Mouse (Mus musculus) embryo, embryonic 10 days (tissue): ENCODE data around the gene Txlng.
"Not testable (repeated sequence)": the region's sequence is repeated elsewhere in the genome, so short reads cannot be mapped to it uniquely, and the experiment has no call there.

Experiments used
- DNase-seq: peaks from one replicate; pipeline ENCODE4 v3.0.0-alpha.2; 2015; ENCODE audit warnings: low spot score

Gene Txlng

DNA sequence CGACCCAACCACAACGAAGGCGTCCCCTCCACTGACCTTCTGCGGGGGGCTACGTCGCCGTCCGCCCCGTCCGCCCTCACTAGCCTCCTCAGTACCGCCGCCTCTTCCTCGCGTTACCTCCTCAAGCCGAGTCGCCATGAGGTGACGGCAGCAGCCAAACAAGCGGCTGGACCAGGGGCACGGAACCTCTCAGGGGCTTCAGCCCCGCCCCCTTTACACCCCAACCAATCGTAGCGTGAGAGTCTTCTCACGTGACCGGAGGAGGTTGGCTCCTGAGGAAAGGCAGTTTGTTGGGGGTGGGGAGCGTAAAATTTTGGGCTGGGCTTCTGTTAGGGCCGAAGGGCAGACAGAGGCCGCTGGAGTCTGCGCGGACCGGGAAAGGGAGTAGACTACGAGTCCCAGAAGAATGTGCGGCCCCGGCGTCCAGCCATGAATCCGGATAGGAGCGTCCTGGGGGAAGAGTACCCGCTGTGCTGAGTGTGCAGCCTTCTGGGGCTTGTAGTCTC is at the start of gene Txlng:
Txlng (minus strand) TSS at position 252 of the 506 bp plus-strand sequence.
- peak; percentile 90 for DNase-seq

DNA sequence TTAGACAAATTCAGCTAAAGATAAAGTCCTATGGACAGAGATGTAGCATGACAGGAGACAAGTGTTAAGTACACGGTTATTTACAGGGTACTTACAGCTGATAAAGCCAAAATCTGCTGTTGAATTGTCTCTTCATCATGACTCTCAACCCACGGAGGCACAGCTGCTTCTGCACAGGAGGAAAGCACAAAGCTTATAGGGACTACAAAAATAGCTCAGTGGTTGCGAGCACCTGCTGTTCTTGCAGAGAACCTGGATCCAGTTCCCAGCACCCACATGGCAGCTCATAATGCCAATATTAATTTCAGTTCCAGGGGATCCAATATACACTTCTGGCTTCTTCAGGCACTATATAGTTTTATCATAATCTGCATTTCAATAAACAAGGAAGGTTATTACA is 49.0 kb upstream of the Txlng start:
- no peak for DNase-seq

DNA sequence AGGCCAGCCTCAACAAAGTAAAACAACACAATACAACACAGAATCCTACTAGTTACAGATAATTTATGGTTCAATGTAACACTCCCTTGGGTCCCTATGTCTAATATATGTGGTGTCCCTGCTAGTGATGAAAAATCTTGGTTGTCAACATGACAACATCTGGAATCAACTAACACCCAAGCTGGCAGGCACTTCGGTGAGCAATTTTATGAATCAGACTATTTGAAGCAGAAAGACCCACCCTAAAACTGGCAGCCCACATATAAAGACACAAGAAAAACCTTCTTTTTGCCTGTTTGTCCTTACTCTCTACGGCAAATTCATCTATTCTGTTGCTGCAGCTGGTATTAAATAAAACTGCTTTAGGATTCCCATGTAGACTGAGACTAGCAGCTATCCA is 44.5 kb upstream of the Txlng start:
- no peak for DNase-seq

DNA sequence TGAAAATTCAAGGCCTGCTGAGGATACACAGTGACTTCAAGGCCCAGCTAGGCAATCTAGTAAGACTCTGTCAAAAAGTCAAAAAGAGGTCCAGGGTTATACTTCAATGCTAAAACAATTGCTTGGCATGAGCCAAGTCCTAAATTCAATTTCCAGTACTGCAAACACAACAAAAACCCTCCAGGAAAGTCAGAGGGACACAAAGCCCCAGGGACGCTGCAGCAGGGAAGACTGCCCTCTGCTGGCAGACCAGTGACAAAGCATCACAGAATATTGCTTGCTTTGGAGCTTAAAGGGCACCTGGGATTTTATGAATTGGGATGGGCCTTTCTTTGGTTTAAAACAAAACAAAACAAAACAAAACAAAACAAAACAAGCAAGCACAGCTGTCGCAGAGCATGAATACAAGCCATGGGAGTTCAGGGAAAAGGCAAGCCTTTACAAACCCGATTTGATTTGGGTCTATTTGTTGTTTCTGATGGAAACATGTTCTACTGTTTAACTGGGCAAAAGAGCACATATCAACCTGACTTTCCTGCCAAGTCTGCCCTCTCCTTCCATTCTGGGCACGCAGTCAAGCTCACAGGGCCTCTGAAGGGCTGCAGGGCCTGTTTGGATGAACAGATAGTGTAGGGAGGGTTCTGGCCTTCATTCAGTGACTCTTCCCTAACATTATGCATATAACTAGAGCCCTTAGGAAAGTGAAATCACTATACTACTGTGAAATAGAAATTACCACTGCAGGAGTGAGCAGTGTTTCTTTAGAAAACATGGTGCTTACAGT is 42.7 kb upstream of the Txlng start:
- peak; percentile 45 for DNase-seq

DNA sequence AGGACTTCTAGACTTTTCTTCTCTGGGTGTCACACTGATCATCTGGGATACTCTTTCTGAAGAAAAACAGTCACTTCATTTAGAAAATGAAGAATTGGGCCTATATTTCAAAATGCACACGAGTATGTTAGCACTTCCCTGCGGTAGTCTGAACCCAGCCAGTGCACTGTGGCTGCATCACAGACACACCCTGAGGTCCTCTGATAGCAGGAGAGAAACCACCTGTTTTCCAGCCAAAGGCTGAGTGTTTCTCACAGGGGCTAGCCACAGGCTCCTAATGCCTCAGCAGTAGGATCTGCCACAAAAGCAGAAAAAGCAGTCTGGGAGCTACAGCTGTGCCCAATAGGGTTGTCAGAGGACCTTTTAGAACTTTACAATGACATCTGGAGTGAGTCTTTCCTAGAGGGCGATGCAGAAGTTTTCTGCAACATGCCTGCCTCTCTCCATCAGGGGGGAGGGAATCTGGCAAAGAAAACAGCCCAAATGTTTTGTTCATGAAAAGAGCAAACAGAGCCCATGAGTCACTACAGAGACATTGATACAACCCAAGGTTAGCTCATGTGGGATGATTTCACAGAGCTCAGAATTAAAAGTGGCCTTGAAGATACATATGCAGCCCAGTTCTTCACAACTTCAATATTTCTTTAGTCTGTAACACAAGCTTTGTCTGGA is 39.2 kb upstream of the Txlng start:
- DNase-seq = no peak

DNA sequence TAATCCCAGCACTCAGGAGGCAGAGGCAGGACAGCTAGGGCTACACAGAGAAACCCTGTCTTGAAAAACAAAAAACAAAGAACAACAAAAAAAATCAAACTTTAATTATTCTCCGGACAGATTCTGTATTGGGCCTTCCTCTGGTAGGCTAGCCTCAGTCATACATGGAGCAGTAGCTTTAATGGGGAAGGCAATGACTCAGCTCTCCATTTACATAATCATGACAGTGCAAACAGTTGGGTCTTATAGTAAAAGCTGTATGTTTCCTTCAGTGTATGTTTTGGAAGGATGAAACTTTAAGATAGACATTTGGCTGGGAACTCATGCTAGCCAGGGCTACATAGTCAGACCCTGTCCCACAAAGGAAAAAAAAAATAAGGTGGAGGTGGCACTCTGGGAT is 19.4 kb upstream of the Txlng start:
- DNase-seq = no peak

DNA sequence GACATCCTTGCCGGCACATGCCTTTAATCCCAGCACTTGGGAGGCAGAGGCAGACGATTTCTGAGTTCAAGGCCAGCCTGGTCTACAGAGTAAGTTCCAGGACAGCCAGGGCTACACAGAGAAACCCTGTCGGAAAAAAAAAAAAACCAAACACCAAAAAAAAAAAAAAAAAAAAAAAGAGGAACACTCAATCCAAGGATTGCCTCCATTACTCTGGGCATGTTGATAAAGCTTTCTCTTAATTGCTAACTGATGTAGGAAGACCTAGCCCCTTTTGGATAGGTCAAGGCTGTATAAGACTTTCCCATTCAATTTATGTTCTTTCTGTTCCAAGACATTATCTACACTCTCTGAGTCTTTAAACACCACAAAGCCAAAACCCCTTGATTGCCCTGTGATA is 16.3 kb upstream of the Txlng start:
- no peak for DNase-seq

DNA sequence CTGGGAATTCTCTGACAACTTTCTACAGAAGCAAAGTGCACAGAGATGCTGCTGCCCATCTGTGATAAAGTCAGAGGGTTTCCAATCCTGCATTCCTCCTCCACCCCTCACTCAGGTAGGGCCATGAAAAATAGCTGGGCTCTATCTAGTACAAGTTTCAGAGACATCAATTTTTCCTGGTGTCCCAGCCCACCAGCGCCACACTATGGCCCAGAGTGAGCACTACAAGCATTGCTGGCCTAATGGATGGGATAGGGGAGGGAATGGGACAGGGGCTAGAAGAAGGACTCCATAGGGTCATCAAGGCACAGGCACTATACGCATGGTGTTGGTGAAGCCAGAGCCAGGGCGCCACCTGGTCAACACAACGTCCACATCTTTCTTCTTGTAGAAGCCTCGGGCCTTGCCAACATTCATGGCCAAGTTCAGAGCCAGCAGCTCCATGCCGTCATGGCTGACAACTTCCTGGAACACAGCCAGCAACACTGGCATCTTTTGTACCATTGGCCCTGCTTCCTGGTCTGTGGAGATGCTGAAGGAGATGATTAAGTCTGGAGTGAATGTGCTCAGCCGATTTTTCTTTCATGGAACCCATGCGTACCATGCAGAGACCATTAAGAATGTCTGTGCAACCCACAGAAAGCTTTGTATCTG is 15.3 kb upstream of the Txlng start:
- no peak for DNase-seq

DNA sequence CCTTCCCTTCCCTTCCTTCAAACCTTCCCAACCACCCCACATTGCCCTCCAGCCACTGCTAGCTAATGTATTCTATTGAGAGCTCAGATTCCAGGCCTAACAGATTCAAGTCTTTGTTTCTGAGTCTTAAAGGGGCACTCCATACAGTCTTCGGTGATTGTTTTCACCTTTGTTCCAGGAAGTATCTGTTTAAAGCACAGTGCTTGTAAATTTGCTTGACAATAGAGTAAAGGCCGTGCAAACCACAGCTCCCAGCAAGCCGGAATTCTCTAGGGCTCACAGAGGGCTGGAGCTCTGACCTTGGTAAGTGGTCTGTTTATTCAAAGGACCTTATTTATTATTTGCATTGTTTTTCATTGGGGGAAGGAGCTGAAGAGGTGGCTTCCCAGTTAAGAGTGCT is 2.8 kb upstream of the Txlng start:
- peak; percentile 35 for DNase-seq

DNA sequence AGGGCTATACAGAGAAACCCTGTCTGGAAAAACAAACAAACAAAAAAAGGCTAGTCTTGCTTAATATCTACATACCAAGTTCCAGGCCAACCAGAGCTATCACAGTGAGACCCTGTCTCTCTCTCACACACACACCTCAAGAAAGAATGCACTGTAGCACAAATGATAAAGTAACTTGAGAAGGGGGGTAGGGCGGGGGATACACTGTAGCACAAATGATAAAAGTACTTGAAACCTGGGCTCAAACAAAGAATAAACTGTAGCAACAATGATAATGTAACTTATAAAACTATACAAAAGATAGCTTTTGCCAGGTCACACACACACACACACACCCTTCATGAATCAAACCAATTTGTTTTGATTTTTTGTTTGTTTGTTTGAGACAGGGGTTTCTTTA is 2.3 kb upstream of the Txlng start:
- no peak for DNase-seq

DNA sequence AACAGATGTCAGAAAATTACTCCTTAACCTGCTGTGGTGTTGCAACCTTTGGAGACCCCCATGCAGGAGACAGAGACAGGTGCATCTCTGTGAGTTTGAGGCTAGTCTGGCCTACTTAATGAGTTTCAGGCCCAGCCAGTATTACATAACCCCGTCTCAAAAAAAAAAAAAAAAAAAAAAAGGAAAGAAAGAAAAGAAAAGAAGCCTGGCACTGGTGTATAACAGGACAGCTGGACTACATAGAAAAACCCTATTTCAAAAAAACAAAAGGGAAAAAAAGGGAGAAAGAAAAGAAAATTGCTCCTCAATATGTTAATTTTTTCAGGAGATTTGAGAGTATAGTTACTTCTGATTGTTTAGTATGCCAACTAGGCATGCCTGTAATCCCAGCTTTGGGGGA is 1.8 kb upstream of the Txlng start:
- DNase-seq = no peak

DNA sequence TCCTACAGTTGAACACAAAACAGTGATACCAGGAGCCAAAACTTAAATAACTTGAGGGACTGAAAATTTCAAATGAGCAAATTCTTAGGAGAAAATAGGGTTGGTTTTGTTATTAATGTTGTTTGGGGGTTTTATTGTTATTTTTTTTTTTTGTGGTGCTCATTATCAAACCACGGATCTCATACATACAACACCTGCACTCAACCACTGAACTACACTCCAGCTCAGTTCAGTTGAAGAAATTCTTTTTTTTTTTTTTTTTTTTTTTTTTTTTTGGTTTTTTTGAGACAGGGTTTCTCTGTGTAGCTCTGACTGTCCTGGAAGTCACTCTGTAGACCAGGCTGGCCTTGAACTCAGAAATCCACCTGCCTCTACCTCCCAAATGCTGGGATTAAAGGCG is 1.1 kb upstream of the Txlng start:
- DNase-seq = not testable (repeated sequence)

DNA sequence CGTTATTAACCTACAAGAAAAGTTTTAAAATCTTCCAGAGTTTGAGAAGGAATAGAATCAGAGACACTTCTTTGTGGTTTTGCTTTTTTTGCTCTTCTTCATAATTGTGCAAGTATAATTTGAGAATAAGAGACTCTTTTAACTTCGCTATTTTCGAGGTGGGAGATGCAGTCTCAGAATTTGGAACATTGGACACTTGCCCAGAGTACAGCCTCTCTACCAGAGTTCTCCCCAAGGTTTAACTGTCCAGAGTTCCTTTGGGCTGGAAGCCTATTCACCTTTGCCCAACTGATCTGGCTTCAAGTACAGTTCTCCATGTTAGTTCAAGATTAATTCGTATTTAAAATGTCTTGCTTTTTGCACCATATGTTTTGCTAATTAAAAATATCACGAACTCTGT is 487 bp upstream of the Txlng start:
- DNase-seq = no peak

DNA sequence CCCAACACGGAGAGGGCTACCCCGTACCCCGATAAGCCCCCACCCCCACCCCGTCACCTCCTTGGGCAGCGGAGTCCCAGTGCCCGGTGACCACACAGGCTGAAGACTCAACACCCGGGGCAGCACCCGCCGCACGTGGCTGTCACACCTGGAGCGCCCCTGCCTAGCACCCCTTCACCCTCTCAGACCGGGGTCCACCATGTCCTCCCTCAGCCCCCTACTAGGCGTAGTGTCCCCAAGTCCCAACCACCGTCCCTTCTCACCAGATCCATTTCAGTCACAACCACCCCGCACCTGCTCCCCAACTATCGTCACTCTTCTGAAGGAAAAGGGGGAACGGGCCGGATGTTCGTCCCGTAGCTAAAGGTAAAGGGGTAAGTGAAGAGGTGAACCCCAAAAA is 471 bp downstream of the Txlng start:
- no peak for DNase-seq

DNA sequence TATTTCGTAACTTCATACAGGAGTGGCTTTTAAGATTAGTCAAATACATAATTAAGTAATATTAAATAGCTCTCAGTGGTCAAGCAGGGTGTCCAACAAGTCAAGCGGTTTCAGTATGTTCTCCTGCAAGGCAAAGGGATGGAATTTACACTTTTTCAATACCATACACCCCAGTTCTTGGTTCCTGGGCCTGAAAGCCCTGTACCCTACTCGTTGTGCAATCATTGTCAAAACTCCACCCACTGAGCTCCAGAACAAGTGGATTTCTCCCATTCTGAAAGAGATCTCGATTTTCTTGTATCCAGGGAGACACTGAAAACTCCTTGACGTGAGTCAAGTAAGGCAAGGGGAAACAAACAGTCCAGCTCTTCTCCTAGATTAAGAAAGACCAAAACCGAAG is 1.2 kb downstream of the Txlng start:
- no peak for DNase-seq

DNA sequence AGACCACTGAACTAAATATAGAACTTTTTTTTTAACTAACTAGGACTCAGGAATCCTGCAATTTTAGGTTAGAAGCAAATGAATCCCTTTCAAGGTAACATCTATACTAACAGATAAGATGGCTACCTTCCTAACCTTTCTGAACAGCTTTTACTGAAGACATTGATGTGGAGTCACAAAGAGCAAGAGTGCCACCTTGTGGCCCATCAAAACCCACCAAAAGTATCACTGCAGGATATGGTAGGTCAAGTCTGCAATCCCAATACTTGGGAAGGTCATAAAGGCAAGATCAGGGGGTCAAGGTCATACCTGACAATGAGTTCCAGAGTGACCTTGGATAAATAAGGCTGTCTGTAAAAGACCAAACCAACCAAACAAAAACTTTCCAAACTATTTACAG is 28.9 kb downstream of the Txlng start:
- peak; percentile 60 for DNase-seq

DNA sequence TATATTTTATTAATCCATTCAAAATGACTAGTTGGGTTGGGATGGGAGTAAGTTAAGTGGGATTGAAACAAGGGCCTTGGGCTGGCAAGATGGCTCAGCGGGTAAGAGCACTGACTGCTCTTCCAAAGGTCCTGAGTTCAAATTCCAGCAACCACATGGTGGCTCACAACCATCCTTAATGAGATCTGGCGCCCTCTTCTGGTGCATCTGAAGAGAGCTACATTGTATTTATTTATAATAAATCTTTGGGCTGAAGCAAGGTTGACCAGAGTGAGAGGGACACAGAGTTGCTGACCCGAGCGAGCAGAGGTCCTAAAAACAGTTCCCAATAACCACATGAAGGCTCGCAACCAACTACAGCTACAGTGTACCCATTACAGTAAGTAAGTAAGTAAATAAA is 37.9 kb downstream of the Txlng start:
- not testable (repeated sequence) for DNase-seq

DNA sequence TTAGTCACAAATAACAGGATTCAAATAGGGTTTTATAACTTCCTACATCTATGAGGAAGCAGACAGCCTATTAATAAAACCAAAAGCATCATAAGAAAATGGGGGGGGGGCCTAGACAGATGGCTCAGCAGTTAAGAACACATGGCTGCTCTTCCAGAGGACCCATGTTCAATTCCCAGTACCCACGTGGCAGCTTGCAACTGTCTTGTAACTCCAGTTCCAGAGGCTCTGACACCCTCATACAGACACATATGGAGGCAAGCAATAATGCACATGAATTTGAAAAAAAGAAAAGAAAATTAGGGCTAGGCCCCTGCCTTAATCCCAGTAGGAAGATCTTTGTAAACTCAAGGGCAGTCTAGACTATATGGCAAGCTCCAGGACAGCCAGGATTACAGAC is 40.9 kb downstream of the Txlng start:
- DNase-seq = no peak

DNA sequence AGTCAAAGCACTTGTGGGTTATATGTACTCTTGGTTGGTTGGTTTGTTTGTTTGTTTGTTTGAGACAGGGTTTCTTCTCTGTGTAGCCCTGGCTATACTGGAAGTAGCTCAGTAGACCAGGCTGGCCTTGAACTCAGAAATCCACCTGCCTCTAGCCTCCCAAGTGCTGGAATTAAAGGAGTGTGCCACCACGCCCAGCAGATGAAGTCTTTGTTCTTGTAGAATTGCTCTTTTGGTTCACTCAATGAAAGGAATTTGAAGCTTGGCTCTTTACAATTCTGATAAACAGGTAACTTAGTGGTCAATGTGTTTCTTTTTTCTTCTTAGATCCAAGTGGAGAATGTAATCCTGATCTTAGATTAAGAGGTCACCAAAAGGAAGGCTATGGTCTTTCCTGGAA is 58.5 kb downstream of the Txlng start:
- DNase-seq = no peak

DNA sequence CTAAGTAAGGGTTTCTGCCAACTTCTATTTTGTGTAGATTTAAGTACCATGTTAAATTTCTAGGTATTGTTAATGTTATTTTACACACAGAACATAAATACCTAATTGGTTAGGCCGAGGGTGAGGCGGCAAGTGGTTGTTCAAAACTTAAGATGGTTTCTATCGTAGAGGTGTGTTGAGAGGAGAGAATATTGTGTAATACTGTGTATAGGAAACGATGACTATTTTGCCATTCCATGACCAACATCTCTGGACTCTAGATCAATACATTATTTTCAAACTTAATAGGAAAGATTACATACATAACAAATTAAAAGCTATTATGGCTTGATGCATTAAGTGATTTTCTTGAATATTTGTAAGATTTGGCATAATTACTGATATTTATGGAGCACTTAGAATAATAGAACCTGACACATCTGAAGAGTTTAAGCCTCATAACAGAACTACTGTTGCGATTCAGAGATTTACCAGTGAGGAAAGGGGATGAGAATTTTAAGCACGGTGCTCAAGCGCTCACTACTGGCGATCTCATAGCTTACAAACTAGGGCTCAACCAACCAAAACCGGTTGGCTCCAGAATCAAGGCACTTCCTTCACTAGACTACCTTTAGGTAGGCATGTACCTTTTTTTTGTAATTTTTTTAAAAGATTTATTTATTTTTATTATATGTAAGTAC is 67.4 kb downstream of the Txlng start:
- no peak for DNase-seq

DNA sequence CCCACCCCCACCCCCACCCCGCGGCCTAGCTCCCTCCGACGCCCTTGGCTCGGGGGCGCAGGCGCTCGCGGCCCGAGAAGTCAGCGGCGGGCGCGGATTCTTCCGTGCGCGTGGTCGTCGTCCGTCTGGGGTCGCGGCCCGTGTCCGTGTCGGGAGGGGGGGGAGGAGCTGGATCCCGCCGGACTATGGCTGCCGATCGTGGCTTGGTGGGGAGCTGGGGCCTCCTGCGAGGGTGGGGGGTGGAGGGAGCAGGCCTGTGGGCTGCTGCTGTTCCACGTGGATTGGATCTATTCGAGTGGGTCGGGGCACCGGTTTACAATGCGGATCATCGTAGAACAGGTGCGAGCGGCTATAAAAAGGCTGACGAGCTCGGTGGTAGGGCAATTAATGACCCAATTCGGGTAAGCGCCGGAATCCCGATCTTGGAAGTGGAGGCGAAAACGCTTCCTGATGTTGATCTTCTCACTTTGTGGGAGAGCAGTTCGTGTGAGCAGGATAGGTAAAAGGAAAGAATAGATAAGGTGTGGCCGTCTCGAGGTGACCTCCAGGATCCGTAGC is 68.2 kb downstream of the Txlng start:
- no peak for DNase-seq
